Mouse (Mus musculus): ENCODE results near the gene Zfc3h1.

DNA sequence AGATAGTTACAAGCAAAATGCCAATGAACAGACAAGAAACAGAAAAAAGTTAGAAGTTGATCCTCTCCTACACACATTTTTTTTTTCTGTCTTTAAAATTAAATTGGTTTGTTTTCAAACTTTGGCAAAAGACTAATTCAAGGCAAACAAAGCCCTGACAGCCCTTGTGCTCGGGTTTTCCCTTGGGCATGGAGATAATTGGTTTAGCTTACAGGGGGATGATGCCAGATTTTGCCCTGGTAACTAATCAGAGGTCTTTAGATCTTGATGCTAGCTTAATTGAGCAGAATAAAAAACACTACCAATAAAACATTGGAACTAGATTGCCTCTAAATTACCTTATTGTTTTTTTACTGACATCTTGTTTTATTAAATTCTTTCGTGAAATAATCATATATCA, 40.6 kb downstream of the Zfc3h1 start:
- TF ChIP-seq MAFK (IDR thresholded peaks at IDR 0.05; ENCODE audit: insufficient read depth, low read depth, low read length): no peak
- TF ChIP-seq ZNF384 (IDR thresholded peaks at IDR 0.05; ENCODE audit: low read depth, low read length): no peak
- no peak for TF ChIP-seq HCFC1 (IDR thresholded peaks at IDR 0.05; ENCODE audit: borderline replicate concordance, insufficient read depth, low read length)
- TF ChIP-seq ZC3H11A (IDR thresholded peaks at IDR 0.05; ENCODE audit: borderline replicate concordance, low read depth, low read length): no peak
